Mouse (Mus musculus): ENCODE measurements around the gene Pnliprp2. TPM values are rescaled to one million over a fixed set of nuclear protein-coding genes. Genes with fewer than 3 reads are reported as not detected.

Gene Pnliprp2
- polyA plus RNA-seq, 1 experiment from 2014 or later = 0.36 TPM

GRCm38 (mm10) chr19:58738111-58738510, 21.4 kb upstream of the Pnliprp2 start:
- H3K4me1 ChIP-seq (replicated peaks; ENCODE audit: insufficient read depth, low read length) = no peaks in the 10 kb centered on the region
- TF ChIP-seq CTCF (IDR thresholded peaks at IDR 0.05; ENCODE audit: low read depth) = no peak
- H3K36me3 ChIP-seq (ENCODE audit: insufficient read depth, low read length) = no peaks in the 10 kb centered on the region
- no peak overlapping the region for H3K4me2 ChIP-seq (ENCODE audit: low read length)
- H3K9me3 ChIP-seq (replicated peaks; ENCODE audit: low read length) = no peaks in the 10 kb centered on the region
- H3K27ac ChIP-seq = no peak overlapping the region
- H3K9ac ChIP-seq (ENCODE audit: low read depth, low read length) = no peak overlapping the region
- no peak overlapping the region for H3K4me3 ChIP-seq (replicated peaks; ENCODE audit: low read depth, low read length)
- H3K27me3 ChIP-seq (ENCODE audit: insufficient read depth, low read length) = no peaks in the 10 kb centered on the region
- no peak for ATAC-seq (replicated peaks; ENCODE audit: low FRiP score, low read depth)
- DNase-seq (ENCODE audit: low spot score) = no peak
- 56% methylated on average over 4 of the region's 4 CpGs for WGBS

DNA sequence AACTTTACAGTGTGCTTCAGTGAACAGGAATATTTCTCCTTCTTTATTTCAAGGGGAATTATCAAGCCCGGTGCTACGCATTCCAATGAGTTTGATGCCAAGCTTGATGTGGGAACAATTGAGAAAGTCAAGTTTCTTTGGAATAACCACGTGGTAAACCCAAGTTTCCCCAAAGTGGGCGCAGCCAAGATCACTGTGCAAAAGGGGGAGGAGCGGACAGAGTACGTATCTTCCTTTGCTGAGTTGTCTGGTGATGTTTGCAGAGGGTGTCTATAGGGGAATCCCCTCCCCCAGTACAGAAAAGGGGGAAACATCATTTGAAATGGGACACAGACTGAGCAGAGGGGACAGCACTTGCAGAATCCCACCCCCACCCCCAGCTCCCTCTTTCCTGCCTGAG, 18.5 kb upstream of the Pnliprp2 start:
- H3K4me1 ChIP-seq (replicated peaks; ENCODE audit: insufficient read depth, low read length) = no peaks in the 10 kb centered on the region
- H3K27ac ChIP-seq = no peak overlapping the region
- no peaks in the 10 kb centered on the region for H3K9me3 ChIP-seq (replicated peaks; ENCODE audit: low read length)
- WGBS = 76% methylated on average over 6 of the region's 6 CpGs
- H3K9ac ChIP-seq (ENCODE audit: low read depth, low read length) = no peak overlapping the region
- H3K4me2 ChIP-seq (ENCODE audit: low read length) = no peak overlapping the region
- no peaks in the 10 kb centered on the region for H3K36me3 ChIP-seq (ENCODE audit: insufficient read depth, low read length)
- no peak overlapping the region for H3K4me3 ChIP-seq (replicated peaks; ENCODE audit: low read depth, low read length)
- no peak for DNase-seq (ENCODE audit: low spot score)
- H3K27me3 ChIP-seq (ENCODE audit: insufficient read depth, low read length) = no peaks in the 10 kb centered on the region
- no peak for TF ChIP-seq CTCF (IDR thresholded peaks at IDR 0.05; ENCODE audit: low read depth)
- no peak for ATAC-seq (replicated peaks; ENCODE audit: low FRiP score, low read depth)

GRCm38 (mm10) chr19:58742711-58743110, 16.8 kb upstream of the Pnliprp2 start:
- 83% methylated on average over 4 of the region's 4 CpGs for WGBS
- no peak overlapping the region for H3K27ac ChIP-seq
- no peak for TF ChIP-seq CTCF (IDR thresholded peaks at IDR 0.05; ENCODE audit: low read depth)
- DNase-seq (ENCODE audit: low spot score) = no peak
- no peaks in the 10 kb centered on the region for H3K36me3 ChIP-seq (ENCODE audit: insufficient read depth, low read length)
- no peak overlapping the region for H3K4me2 ChIP-seq (ENCODE audit: low read length)
- H3K4me1 ChIP-seq (replicated peaks; ENCODE audit: insufficient read depth, low read length) = no peaks in the 10 kb centered on the region
- H3K4me3 ChIP-seq (replicated peaks; ENCODE audit: low read depth, low read length) = no peak overlapping the region
- H3K27me3 ChIP-seq (ENCODE audit: insufficient read depth, low read length) = no peaks in the 10 kb centered on the region
- no peak overlapping the region for H3K9ac ChIP-seq (ENCODE audit: low read depth, low read length)
- no peaks in the 10 kb centered on the region for H3K9me3 ChIP-seq (replicated peaks; ENCODE audit: low read length)
- ATAC-seq (replicated peaks; ENCODE audit: low FRiP score, low read depth) = no peak

DNA sequence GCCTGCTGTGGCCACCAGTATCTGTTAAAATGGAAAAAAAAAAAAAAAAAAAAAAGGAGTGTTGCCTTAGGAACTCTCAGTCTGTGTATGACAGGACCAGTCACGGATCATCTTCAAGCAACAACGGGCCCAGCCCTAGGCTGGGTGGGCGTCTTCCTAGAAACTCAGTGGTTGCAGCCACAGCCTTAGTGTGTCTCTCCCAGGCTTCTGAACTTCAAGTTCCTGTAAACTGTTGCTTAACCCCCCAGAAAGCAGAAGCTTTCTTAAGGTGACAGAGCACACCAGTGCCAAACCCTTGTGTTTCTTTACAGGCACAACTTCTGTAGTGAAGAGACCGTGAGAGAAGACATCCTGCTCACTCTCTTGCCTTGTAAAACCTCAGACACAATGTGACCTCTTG, 15.8 kb upstream of the Pnliprp2 start:
- 24% methylated on average over 4 of the region's 4 CpGs for WGBS
- H3K9ac ChIP-seq (ENCODE audit: low read depth, low read length) = no peak overlapping the region
- H3K4me3 ChIP-seq (replicated peaks; ENCODE audit: low read depth, low read length) = no peak overlapping the region
- H3K27ac ChIP-seq = no peak overlapping the region
- no peaks in the 10 kb centered on the region for H3K36me3 ChIP-seq (ENCODE audit: insufficient read depth, low read length)
- H3K4me1 ChIP-seq (replicated peaks; ENCODE audit: insufficient read depth, low read length) = no peaks in the 10 kb centered on the region
- no peak for TF ChIP-seq CTCF (IDR thresholded peaks at IDR 0.05; ENCODE audit: low read depth)
- DNase-seq (ENCODE audit: low spot score) (no peak), ATAC-seq (replicated peaks; ENCODE audit: low FRiP score, low read depth) (no peak)
- H3K27me3 ChIP-seq (ENCODE audit: insufficient read depth, low read length) = no peaks in the 10 kb centered on the region
- H3K4me2 ChIP-seq (ENCODE audit: low read length) = no peak overlapping the region
- H3K9me3 ChIP-seq (replicated peaks; ENCODE audit: low read length) = no peaks in the 10 kb centered on the region

GRCm38 (mm10) chr19:58747498-58748000, 12.0 kb upstream of the Pnliprp2 start:
- TF ChIP-seq CTCF (IDR thresholded peaks at IDR 0.05; ENCODE audit: low read depth) = no peak
- Histone ChIP-seq H3K9me3 (replicated peaks; ENCODE audit: low read length) (no peaks in the 10 kb centered on the region), H3K27ac (no peak overlapping the region), H3K36me3 (ENCODE audit: insufficient read depth, low read length) (no peaks in the 10 kb centered on the region), H3K27me3 (ENCODE audit: insufficient read depth, low read length) (no peaks in the 10 kb centered on the region), H3K4me3 (replicated peaks; ENCODE audit: low read depth, low read length) (no peak overlapping the region), H3K4me1 (replicated peaks; ENCODE audit: insufficient read depth, low read length) (no peaks in the 10 kb centered on the region), H3K9ac (ENCODE audit: low read depth, low read length) (no peak overlapping the region), H3K4me2 (ENCODE audit: low read length) (no peak overlapping the region)
- DNase-seq (ENCODE audit: low spot score) = no peak
- 76% methylated on average over 9 of the region's 9 CpGs for whole genome bisulfite sequencing
- no peak for ATAC-seq (replicated peaks; ENCODE audit: low FRiP score, low read depth)

DNA sequence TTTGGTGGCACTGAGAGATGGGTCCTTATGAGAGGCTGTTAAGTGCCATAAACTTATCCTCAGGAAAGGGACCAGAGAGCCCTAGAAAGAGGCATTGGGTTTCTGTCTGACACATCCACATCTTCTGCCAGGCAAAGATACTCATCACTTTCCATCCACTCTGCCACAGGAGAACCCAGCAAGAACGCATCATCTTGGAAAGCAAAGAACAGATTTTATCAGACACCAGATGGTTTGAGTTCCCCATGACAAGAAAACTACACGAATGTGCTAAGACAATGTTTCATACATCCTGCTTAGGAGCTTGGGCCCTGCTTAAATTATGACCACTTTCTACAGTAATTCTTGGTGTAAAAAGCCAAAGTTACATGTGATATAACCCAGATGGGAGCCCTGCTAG, 8.7 kb upstream of the Pnliprp2 start:
- no peak overlapping the region for H3K27ac ChIP-seq
- TF ChIP-seq CTCF (IDR thresholded peaks at IDR 0.05; ENCODE audit: low read depth) = no peak
- no peaks in the 10 kb centered on the region for H3K36me3 ChIP-seq (ENCODE audit: insufficient read depth, low read length)
- no peak overlapping the region for H3K9ac ChIP-seq (ENCODE audit: low read depth, low read length)
- no peaks in the 10 kb centered on the region for H3K9me3 ChIP-seq (replicated peaks; ENCODE audit: low read length)
- H3K4me2 ChIP-seq (ENCODE audit: low read length) = no peak overlapping the region
- DNase-seq (ENCODE audit: low spot score) = peak; percentile 49
- H3K4me3 ChIP-seq (replicated peaks; ENCODE audit: low read depth, low read length) = no peak overlapping the region
- no peaks in the 10 kb centered on the region for H3K4me1 ChIP-seq (replicated peaks; ENCODE audit: insufficient read depth, low read length)
- WGBS = 60% methylated on average over 2 of the region's 2 CpGs
- H3K27me3 ChIP-seq (ENCODE audit: insufficient read depth, low read length) = no peaks in the 10 kb centered on the region
- ATAC-seq (replicated peaks; ENCODE audit: low FRiP score, low read depth) = no peak

DNA sequence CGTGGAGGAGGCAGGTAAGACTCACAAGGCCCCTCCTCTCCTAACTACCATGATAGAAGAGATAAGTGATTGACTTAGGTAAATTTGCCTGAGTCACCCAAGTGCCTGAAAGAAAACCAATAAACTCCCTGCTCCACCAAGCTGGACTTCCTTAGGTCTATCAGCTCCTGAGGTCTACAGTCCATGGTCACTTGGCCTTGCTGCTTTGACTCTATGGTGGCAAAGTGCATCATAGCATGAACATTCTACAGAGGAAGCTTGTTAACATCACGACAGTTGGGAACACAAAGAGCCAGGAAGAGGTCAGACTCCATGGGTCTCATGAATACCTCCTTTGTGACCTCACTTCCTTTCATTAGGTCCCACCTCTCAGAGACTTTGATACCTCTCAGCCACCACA, 8.0 kb upstream of the Pnliprp2 start:
- no peak for TF ChIP-seq CTCF (IDR thresholded peaks at IDR 0.05; ENCODE audit: low read depth)
- WGBS = 58% methylated on average over 2 of the region's 2 CpGs

More for the DNA sequence above, 8.0 kb upstream of the Pnliprp2 start:
- no peaks in the 10 kb centered on the region for H3K4me1 ChIP-seq (replicated peaks; ENCODE audit: insufficient read depth, low read length)
- no peak overlapping the region for H3K4me3 ChIP-seq (replicated peaks; ENCODE audit: low read depth, low read length)
- H3K36me3 ChIP-seq (ENCODE audit: insufficient read depth, low read length) = no peaks in the 10 kb centered on the region
- no peak overlapping the region for H3K4me2 ChIP-seq (ENCODE audit: low read length)
- no peak overlapping the region for H3K9ac ChIP-seq (ENCODE audit: low read depth, low read length)
- DNase-seq (ENCODE audit: low spot score) (no peak), ATAC-seq (replicated peaks; ENCODE audit: low FRiP score, low read depth) (no peak)
- no peaks in the 10 kb centered on the region for H3K27me3 ChIP-seq (ENCODE audit: insufficient read depth, low read length)
- H3K9me3 ChIP-seq (replicated peaks; ENCODE audit: low read length) = no peaks in the 10 kb centered on the region
- no peak overlapping the region for H3K27ac ChIP-seq

All from kidney, postnatal 0 days (tissue).